Mouse (Mus musculus): ENCODE data around the gene Mtg2. TPM values are rescaled to one million over a fixed set of nuclear protein-coding genes. Genes with fewer than 3 reads are reported as not detected.
A peak's percentile ranks its signal among the peaks of the same experiment; 100 is the strongest.

Mtg2 gene
- polyA plus RNA-seq, 1 experiment from 2014 or later = 11.1 TPM

GRCm38 (mm10) chr2:180025861-180026200 is 44.6 kb upstream of the Mtg2 start:
- Histone ChIP-seq H3K4me1 (replicated peaks; ENCODE audit: control insufficient read depth, insufficient read depth, low read length) (no peaks in the 10 kb centered on the region), H3K9me3 (ENCODE audit: control insufficient read depth) (no peaks in the 10 kb centered on the region), H3K4me2 (replicated peaks; ENCODE audit: low read depth) (peak overlapping the region; percentile 99), H3K36me3 (ENCODE audit: control insufficient read depth, insufficient read depth) (peaks cover 11% of the 10 kb centered on the region), H3K27me3 (replicated peaks; ENCODE audit: control insufficient read depth, insufficient read depth, low read length) (peaks cover 20% of the 10 kb centered on the region), H3K27ac (ENCODE audit: low read depth, low read length) (no peak overlapping the region), H3K9ac (ENCODE audit: low read depth, low read length) (peak overlapping the region; percentile 85), H3K4me3 (ENCODE audit: low read depth, low read length) (peak overlapping the region; percentile 86)
- 28% methylated on average over 6 of the region's 6 CpGs for WGBS
- no peak for ATAC-seq
- no peak for TF ChIP-seq CTCF (IDR thresholded peaks at IDR 0.05; ENCODE audit: low read depth)

- no peak for ATAC-seq
- H3K27me3 ChIP-seq (replicated peaks; ENCODE audit: control insufficient read depth, insufficient read depth, low read length) = peaks cover 13% of the 10 kb centered on the region
- no peak overlapping the region for H3K9ac ChIP-seq (ENCODE audit: low read depth, low read length)
- no peaks in the 10 kb centered on the region for H3K9me3 ChIP-seq (ENCODE audit: control insufficient read depth)
- H3K4me3 ChIP-seq (ENCODE audit: low read depth, low read length) = no peak overlapping the region
- TF ChIP-seq CTCF (IDR thresholded peaks at IDR 0.05; ENCODE audit: low read depth) = no peak
- no peak overlapping the region for H3K4me2 ChIP-seq (replicated peaks; ENCODE audit: low read depth)
- H3K4me1 ChIP-seq (replicated peaks; ENCODE audit: control insufficient read depth, insufficient read depth, low read length) = no peaks in the 10 kb centered on the region
- peaks cover 30% of the 10 kb centered on the region for H3K36me3 ChIP-seq (ENCODE audit: control insufficient read depth, insufficient read depth)
- H3K27ac ChIP-seq (ENCODE audit: low read depth, low read length) = no peak overlapping the region
- WGBS = 80% methylated on average over 9 of the region's 9 CpGs
Measured at GRCm38 (mm10) chr2:180027768-180028167, 42.6 kb upstream of the Mtg2 start.

GRCm38 (mm10) chr2:180031270-180031669 is 39.1 kb upstream of the Mtg2 start:
- H3K36me3 ChIP-seq (ENCODE audit: control insufficient read depth, insufficient read depth) = peaks cover 53% of the 10 kb centered on the region
- H3K4me3 ChIP-seq (ENCODE audit: low read depth, low read length) = no peak overlapping the region
- H3K4me1 ChIP-seq (replicated peaks; ENCODE audit: control insufficient read depth, insufficient read depth, low read length) = no peaks in the 10 kb centered on the region
- no peak overlapping the region for H3K4me2 ChIP-seq (replicated peaks; ENCODE audit: low read depth)
- H3K9ac ChIP-seq (ENCODE audit: low read depth, low read length) = no peak overlapping the region
- no peaks in the 10 kb centered on the region for H3K9me3 ChIP-seq (ENCODE audit: control insufficient read depth)
- TF ChIP-seq CTCF (IDR thresholded peaks at IDR 0.05; ENCODE audit: low read depth) = no peak
- ATAC-seq = no peak
- WGBS = 90% methylated on average over 6 of the region's 6 CpGs
- no peak overlapping the region for H3K27ac ChIP-seq (ENCODE audit: low read depth, low read length)
- no peaks in the 10 kb centered on the region for H3K27me3 ChIP-seq (replicated peaks; ENCODE audit: control insufficient read depth, insufficient read depth, low read length)

- peak; percentile 39; the same call in 1 of the 2 replicates for ATAC-seq
- Histone ChIP-seq H3K9me3 (ENCODE audit: control insufficient read depth) (no peaks in the 10 kb centered on the region), H3K27ac (ENCODE audit: low read depth, low read length) (no peak overlapping the region; the same call in 1 of the 2 replicates), H3K4me3 (ENCODE audit: low read depth, low read length) (no peak overlapping the region), H3K36me3 (ENCODE audit: control insufficient read depth, insufficient read depth) (peaks cover 67% of the 10 kb centered on the region), H3K4me2 (replicated peaks; ENCODE audit: low read depth) (no peak overlapping the region), H3K4me1 (replicated peaks; ENCODE audit: control insufficient read depth, insufficient read depth, low read length) (no peaks in the 10 kb centered on the region), H3K9ac (ENCODE audit: low read depth, low read length) (no peak overlapping the region), H3K27me3 (replicated peaks; ENCODE audit: control insufficient read depth, insufficient read depth, low read length) (no peaks in the 10 kb centered on the region)
- TF ChIP-seq CTCF (IDR thresholded peaks at IDR 0.05; ENCODE audit: low read depth) = no peak
- WGBS = 39% methylated on average over 3 of the region's 3 CpGs
Measured at GRCm38 (mm10) chr2:180032925-180033324, 37.5 kb upstream of the Mtg2 start.

DNA sequence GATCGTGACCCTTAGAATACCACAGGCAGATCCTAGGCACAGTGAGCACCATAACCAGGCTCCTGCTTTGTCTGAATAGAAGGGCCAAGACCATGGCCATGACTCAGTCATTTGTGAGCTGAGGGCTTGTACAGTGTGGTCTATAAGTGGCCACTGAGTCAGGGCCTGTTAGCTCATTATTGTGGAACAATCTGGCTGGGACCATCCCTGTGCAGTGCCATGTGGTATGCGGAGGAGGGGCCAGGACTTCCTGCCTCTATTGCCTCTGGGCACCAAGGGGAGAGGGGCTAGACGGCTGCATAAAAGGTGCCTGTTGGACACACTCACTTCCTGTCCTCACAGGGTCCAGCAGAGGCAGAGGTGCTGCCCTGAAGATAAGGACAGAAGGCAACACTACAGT is 36.4 kb upstream of the Mtg2 start:
- Histone ChIP-seq H3K4me1 (replicated peaks; ENCODE audit: control insufficient read depth, insufficient read depth, low read length) (no peaks in the 10 kb centered on the region), H3K4me2 (replicated peaks; ENCODE audit: low read depth) (no peak overlapping the region), H3K27ac (ENCODE audit: low read depth, low read length) (peak overlapping the region; percentile 28; the same call in 1 of the 2 replicates), H3K4me3 (ENCODE audit: low read depth, low read length) (no peak overlapping the region), H3K36me3 (ENCODE audit: control insufficient read depth, insufficient read depth) (peaks cover 71% of the 10 kb centered on the region), H3K27me3 (replicated peaks; ENCODE audit: control insufficient read depth, insufficient read depth, low read length) (no peaks in the 10 kb centered on the region), H3K9ac (ENCODE audit: low read depth, low read length) (no peak overlapping the region), H3K9me3 (ENCODE audit: control insufficient read depth) (no peaks in the 10 kb centered on the region)
- 71% methylated on average over 3 of the region's 3 CpGs for WGBS
- TF ChIP-seq CTCF (IDR thresholded peaks at IDR 0.05; ENCODE audit: low read depth) = no peak
- no peak for ATAC-seq

- H3K9ac ChIP-seq (ENCODE audit: low read depth, low read length) = no peak overlapping the region
- peaks cover 74% of the 10 kb centered on the region for H3K36me3 ChIP-seq (ENCODE audit: control insufficient read depth, insufficient read depth)
- H3K4me2 ChIP-seq (replicated peaks; ENCODE audit: low read depth) = no peak overlapping the region
- no peak overlapping the region for H3K27ac ChIP-seq (ENCODE audit: low read depth, low read length)
- no peak for TF ChIP-seq CTCF (IDR thresholded peaks at IDR 0.05; ENCODE audit: low read depth)
- no peaks in the 10 kb centered on the region for H3K27me3 ChIP-seq (replicated peaks; ENCODE audit: control insufficient read depth, insufficient read depth, low read length)
- no peaks in the 10 kb centered on the region for H3K9me3 ChIP-seq (ENCODE audit: control insufficient read depth)
- 73% methylated on average over 5 of the region's 5 CpGs for WGBS
- no peak overlapping the region for H3K4me3 ChIP-seq (ENCODE audit: low read depth, low read length)
- no peaks in the 10 kb centered on the region for H3K4me1 ChIP-seq (replicated peaks; ENCODE audit: control insufficient read depth, insufficient read depth, low read length)
- no peak for ATAC-seq
Measured at GRCm38 (mm10) chr2:180034753-180035152, 35.6 kb upstream of the Mtg2 start.

- 44% methylated on average over 6 of the region's 6 CpGs for WGBS
- no peak overlapping the region for H3K27ac ChIP-seq (ENCODE audit: low read depth, low read length)
Measured at GRCm38 (mm10) chr2:180040406-180040805, 30.0 kb upstream of the Mtg2 start.

More at GRCm38 (mm10) chr2:180040406-180040805, 30.0 kb upstream of the Mtg2 start:
- no peak overlapping the region for H3K9ac ChIP-seq (ENCODE audit: low read depth, low read length)
- peaks cover 37% of the 10 kb centered on the region for H3K36me3 ChIP-seq (ENCODE audit: control insufficient read depth, insufficient read depth)
- H3K4me2 ChIP-seq (replicated peaks; ENCODE audit: low read depth) = peak overlapping the region; percentile 98; the same call in 1 of the 2 replicates
- no peak for ATAC-seq
- peaks cover 5% of the 10 kb centered on the region; the same call in 1 of the 2 replicates for H3K4me1 ChIP-seq (replicated peaks; ENCODE audit: control insufficient read depth, insufficient read depth, low read length)
- TF ChIP-seq CTCF (IDR thresholded peaks at IDR 0.05; ENCODE audit: low read depth) = no peak
- no peaks in the 10 kb centered on the region for H3K9me3 ChIP-seq (ENCODE audit: control insufficient read depth)
- no peak overlapping the region for H3K4me3 ChIP-seq (ENCODE audit: low read depth, low read length)
- no peaks in the 10 kb centered on the region for H3K27me3 ChIP-seq (replicated peaks; ENCODE audit: control insufficient read depth, insufficient read depth, low read length)

All from intestine, postnatal 0 days (tissue).